Mouse (Mus musculus) neural tube, embryonic 15.5 days (tissue): Measurements from ENCODE around the gene Glo1. TPM values are rescaled to one million over a fixed set of nuclear protein-coding genes. Genes with fewer than 3 reads are reported as not detected.
"Not testable (repeated sequence)": the region's sequence is repeated elsewhere in the genome, so short reads cannot be mapped to it uniquely, and the experiment has no call there.

Experiments
- ATAC-seq: fragments of 200-750 bp; cut with Nextera tagmentation; 2 replicates; pipeline ENCODE4 v1.8.0; 2017; ENCODE audit warnings: mild to moderate bottlenecking, moderate TSS enrichment, moderate library complexity; ENCODE audit not compliant: low FRiP score
- H3K27ac ChIP-seq: fragments of 300-500 bp; sonication (generic); replicated peaks from 2 replicates; pipeline ENCODE4 v1.5.1; 2015; ENCODE audit warnings: mild to moderate bottlenecking, inconsistent platforms
- H3K27me3 ChIP-seq: fragments of 300-500 bp; sonication (generic); replicated peaks from 2 replicates; pipeline ENCODE4 v1.6.1; 2015; ENCODE audit warnings: inconsistent platforms
- H3K36me3 ChIP-seq: fragments of 300-500 bp; sonication (generic); 2 replicates; pipeline ENCODE4 v1.6.1; 2015; ENCODE audit warnings: inconsistent platforms
- H3K4me1 ChIP-seq: fragments of 300-500 bp; sonication (generic); 2 replicates; pipeline ENCODE4 v1.6.1; 2015; ENCODE audit warnings: inconsistent platforms
- H3K4me2 ChIP-seq: fragments of 300-500 bp; sonication (generic); 2 replicates; pipeline ENCODE4 v1.6.1; 2015; ENCODE audit warnings: inconsistent platforms, mild to moderate bottlenecking, moderate library complexity
- H3K4me3 ChIP-seq: fragments of 300-500 bp; sonication (generic); replicated peaks from 2 replicates; pipeline ENCODE4 v1.5.1; 2015; ENCODE audit warnings: mild to moderate bottlenecking, inconsistent platforms
- H3K9ac ChIP-seq: fragments of 300-500 bp; sonication (generic); replicated peaks from 2 replicates; pipeline ENCODE4 v1.6.1; 2015; ENCODE audit warnings: mild to moderate bottlenecking, inconsistent platforms
- H3K9me3 ChIP-seq: fragments of 300-500 bp; sonication (generic); replicated peaks from 2 replicates; pipeline ENCODE4 v1.6.1; 2016; ENCODE audit warnings: inconsistent platforms
- WGBS: fragments of 180-500 bp; shearing (Covaris S2); methylation state at CpG from one replicate; pipeline ENCODE4 v1.1.7; 2015; ENCODE audit warnings: mixed read lengths; 5-methylcytosine and 5-hydroxymethylcytosine counted together
- polyA plus RNA-seq: library from polyadenylated mRNA; unstranded; fragments of >200 nt; fragmentation: Nextera tagmentation; extraction: Ambion mirVana; gene quantifications from 2 replicates; pipeline ENCODE4 v1.2.1, GENCODE M21; 2015

Glo1 gene
- polyA plus RNA-seq, 1 experiment from 2014 or later, result 162 TPM

DNA sequence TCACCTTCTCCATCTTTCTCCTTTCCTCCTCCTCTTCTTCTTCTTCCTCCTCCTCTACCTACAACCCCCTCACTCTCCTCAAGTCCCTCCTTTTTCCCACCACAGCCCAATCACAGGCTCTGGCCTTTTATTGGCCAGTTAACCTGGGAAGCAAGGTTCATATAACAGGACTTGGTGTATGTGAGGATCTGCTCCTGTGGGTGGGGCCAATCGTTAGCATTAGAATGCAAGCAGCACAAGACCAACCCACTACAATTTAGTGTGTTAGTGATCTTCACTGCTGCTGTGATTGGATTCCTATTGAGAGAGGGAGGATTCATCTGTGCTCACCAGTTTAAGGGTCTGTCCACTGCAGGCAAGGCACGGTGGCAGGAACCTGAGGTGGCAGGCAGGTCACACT is 12.3 kb upstream of the Glo1 start:
- 29% methylated on average over 2 of the region's 2 CpGs for WGBS
- Histone ChIP-seq H3K9ac (no peak overlapping the region), H3K27me3 (no peaks in the 10 kb centered on the region), H3K9me3 (no peaks in the 10 kb centered on the region), H3K4me1 (no peaks in the 10 kb centered on the region), H3K27ac (no peak overlapping the region), H3K4me2 (no peak overlapping the region), H3K36me3 (no peaks in the 10 kb centered on the region), H3K4me3 (no peak overlapping the region)
- no peak for ATAC-seq

- WGBS, result 77% methylated on average over 1 of the region's 1 CpGs
- no peaks in the 10 kb centered on the region for H3K36me3 ChIP-seq
- no peak overlapping the region for H3K4me3 ChIP-seq
- no peak overlapping the region for H3K4me2 ChIP-seq
- ATAC-seq, result no peak
- H3K27ac ChIP-seq, result no peak overlapping the region
- no peaks in the 10 kb centered on the region for H3K9me3 ChIP-seq
- H3K4me1 ChIP-seq, result no peaks in the 10 kb centered on the region
- no peak overlapping the region for H3K9ac ChIP-seq
- no peaks in the 10 kb centered on the region for H3K27me3 ChIP-seq
These were observed 11.0 kb upstream of the Glo1 start for GRCm38 (mm10) chr17:30637714-30638113.

DNA sequence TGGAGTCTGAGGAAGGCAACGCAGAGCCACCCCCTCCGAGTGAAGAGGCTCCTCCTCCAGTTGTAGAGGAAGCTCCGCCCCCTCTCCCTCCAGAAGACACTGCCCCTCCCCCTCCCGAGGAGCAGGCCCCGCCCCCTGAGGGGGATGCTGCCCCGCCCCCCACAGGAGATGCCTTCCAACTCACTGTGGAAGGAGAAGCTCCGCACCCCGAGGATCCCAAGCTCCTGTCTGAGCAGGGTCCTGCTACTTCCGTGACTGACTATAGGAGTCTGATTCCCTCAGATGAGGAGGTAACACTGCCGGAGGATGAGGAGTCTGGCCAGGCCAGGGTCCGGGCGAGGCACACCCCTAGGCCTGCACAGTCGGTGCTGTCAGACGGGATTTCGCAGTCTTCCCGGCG is 8.7 kb upstream of the Glo1 start:
- WGBS, result 35% methylated on average over 17 of the region's 17 CpGs
- H3K27me3 ChIP-seq, result no peaks in the 10 kb centered on the region
- H3K27ac ChIP-seq, result no peak overlapping the region
- no peaks in the 10 kb centered on the region for H3K9me3 ChIP-seq
- ATAC-seq, result no peak
- H3K9ac ChIP-seq, result no peak overlapping the region
- no peak overlapping the region for H3K4me3 ChIP-seq
- H3K4me1 ChIP-seq, result no peaks in the 10 kb centered on the region
- peak overlapping the region; percentile 26 for H3K4me2 ChIP-seq
- H3K36me3 ChIP-seq, result no peaks in the 10 kb centered on the region

GRCm38 (mm10) chr17:30624132-30624531 is 2.5 kb downstream of the Glo1 start, which contains the start of gene Dnah8:
TSS of gene Dnah8 (plus strand) at chr17:30624354.
- no CpG with 5 or more reads among the region's 20 CpGs for WGBS
- not testable (repeated sequence) for H3K4me2 ChIP-seq, H3K36me3 ChIP-seq

DNA sequence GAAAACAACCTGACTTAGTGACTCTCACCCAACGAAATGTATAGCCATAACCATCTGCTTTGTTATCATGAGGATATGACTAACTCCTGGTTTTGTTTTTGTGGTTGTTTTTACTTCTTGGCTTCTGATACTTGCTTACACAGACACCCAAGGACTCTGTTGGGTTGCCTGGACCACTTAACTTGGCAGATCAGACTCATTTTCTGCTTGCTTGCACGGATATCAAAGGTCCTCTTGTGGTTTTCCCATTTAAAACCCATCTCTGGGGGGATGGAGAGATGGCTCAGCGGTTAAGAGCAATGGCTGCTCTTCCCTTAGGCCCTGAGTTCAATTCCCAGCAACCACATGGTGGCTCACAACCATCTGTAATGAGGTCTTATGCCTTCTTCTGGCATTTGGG is 3.5 kb downstream of the Glo1 start:
- 79% methylated on average over 3 of the region's 3 CpGs for WGBS
- H3K9ac ChIP-seq, result no peak overlapping the region
- no peaks in the 10 kb centered on the region for H3K36me3 ChIP-seq
- H3K4me2 ChIP-seq, result no peak overlapping the region
- no peak for ATAC-seq
- no peaks in the 10 kb centered on the region for H3K4me1 ChIP-seq
- no peak overlapping the region for H3K4me3 ChIP-seq
- no peaks in the 10 kb centered on the region for H3K27me3 ChIP-seq
- no peaks in the 10 kb centered on the region for H3K9me3 ChIP-seq
- H3K27ac ChIP-seq, result no peak overlapping the region

More at GRCm38 (mm10) chr17:30624132-30624531, 2.5 kb downstream of the Glo1 start, which contains the start of gene Dnah8:
- not testable (repeated sequence) for ATAC-seq, H3K27ac ChIP-seq, H3K9me3 ChIP-seq, H3K9ac ChIP-seq, H3K4me1 ChIP-seq, H3K27me3 ChIP-seq, H3K4me3 ChIP-seq

- Histone ChIP-seq H3K27me3 (no peaks in the 10 kb centered on the region), H3K9ac (no peak overlapping the region), H3K4me1 (no peaks in the 10 kb centered on the region), H3K36me3 (no peaks in the 10 kb centered on the region), H3K4me3 (no peak overlapping the region), H3K4me2 (no peak overlapping the region), H3K27ac (no peak overlapping the region), H3K9me3 (no peaks in the 10 kb centered on the region)
- no peak for ATAC-seq
- 75% methylated on average over 4 of the region's 4 CpGs for WGBS
These were observed 5.2 kb downstream of the Glo1 start for GRCm38 (mm10) chr17:30621450-30621849.

- Histone ChIP-seq H3K9me3 (no peaks in the 10 kb centered on the region), H3K27me3 (no peaks in the 10 kb centered on the region), H3K4me1 (no peaks in the 10 kb centered on the region), H3K4me3 (no peak overlapping the region), H3K9ac (no peak overlapping the region), H3K27ac (no peak overlapping the region), H3K36me3 (no peaks in the 10 kb centered on the region), H3K4me2 (no peak overlapping the region)
- no peak for ATAC-seq
- 56% methylated on average over 2 of the region's 2 CpGs for WGBS
These were observed 6.1 kb downstream of the Glo1 start for GRCm38 (mm10) chr17:30620548-30620947.

DNA sequence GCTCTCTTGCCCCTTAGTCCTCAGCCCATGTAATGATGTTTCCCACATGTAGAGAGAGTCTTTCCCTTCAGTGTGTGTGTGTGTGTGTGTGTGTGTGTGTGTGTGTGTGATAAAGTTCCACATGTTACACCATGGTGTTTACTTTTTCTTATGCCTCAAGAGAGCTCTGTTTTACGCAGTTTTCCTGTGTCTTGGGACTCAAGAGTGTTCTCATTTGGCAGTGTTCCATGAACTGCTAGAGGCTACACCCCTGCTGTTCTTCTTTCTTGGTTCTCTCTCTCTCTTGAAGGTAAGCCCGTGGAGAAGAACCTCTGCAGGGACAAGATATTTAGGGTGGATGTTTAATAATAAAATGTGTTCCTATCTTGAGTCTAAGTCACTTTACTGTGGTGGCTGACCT is 7.5 kb downstream of the Glo1 start:
- H3K9ac ChIP-seq, result no peak overlapping the region
- no peaks in the 10 kb centered on the region for H3K27me3 ChIP-seq
- no peak overlapping the region for H3K27ac ChIP-seq
- H3K9me3 ChIP-seq, result no peaks in the 10 kb centered on the region
- 42% methylated on average over 2 of the region's 2 CpGs for WGBS
- no peaks in the 10 kb centered on the region for H3K4me1 ChIP-seq
- no peaks in the 10 kb centered on the region for H3K36me3 ChIP-seq
- no peak overlapping the region for H3K4me3 ChIP-seq
- no peak overlapping the region for H3K4me2 ChIP-seq
- ATAC-seq, result no peak

DNA sequence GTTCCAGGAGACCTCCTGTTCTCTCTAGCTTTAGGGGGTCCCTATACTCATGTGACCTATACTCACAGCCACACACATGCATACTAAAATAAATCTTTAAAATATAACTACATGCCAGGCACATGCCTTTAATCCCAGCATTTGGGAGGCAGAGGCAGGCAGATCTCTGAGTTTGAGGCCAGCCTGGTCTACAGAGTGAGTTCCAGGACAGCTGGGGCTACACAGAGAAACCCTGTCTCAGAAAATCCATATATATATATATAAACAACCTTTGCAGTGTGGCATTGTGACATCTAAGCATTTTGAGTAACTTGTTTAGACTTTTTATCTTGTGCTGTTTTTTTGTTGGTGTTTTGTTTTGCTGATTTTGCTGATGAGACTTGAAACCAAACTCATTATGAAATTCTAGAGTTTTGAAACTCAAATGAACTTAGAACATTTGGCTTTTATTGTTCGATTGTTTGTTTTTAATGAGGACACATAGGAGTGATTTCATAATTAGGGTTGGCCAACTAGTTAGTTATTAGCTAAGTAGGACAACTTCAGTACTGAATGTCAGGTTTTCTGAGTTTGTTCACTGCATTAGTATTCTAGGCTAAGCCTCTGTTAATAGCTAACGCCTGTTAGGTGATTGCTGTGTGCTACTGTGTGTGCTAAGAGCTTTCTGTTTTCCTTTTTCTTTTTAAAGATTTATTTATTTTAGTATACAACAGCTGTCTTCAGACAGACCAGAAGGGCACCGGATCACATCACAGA is 8.4 kb downstream of the Glo1 start:
- no peaks in the 10 kb centered on the region for H3K4me1 ChIP-seq
- no peak overlapping the region for H3K27ac ChIP-seq
- H3K27me3 ChIP-seq, result no peaks in the 10 kb centered on the region
- no peaks in the 10 kb centered on the region for H3K36me3 ChIP-seq
- H3K9ac ChIP-seq, result no peak overlapping the region
- H3K4me2 ChIP-seq, result no peak overlapping the region
- no peak overlapping the region for H3K4me3 ChIP-seq
- WGBS, result 82% methylated on average over 3 of the region's 3 CpGs
- no peaks in the 10 kb centered on the region for H3K9me3 ChIP-seq
- no peak for ATAC-seq

DNA sequence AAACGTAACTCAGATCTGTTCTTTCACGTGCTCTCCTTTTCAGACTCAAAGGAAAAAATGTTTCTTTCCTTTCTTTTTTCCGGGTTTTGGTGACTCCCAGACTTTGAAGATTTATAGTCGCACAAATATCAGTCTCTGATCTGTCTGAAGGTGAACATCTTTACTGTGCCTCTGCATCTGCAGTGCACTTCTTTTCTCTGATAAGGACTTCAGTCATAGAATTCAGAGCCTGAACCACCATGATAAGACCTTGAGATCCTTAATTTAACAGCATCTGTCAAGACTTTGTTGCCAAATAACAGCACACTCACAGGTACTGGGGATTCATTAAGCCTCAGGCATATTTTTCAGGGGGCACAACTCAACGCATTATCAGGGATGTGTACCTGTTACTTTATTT is 10.5 kb downstream of the Glo1 start:
- Histone ChIP-seq H3K36me3 (no peaks in the 10 kb centered on the region), H3K27me3 (no peaks in the 10 kb centered on the region), H3K4me1 (peaks cover 10% of the 10 kb centered on the region), H3K9me3 (no peaks in the 10 kb centered on the region), H3K9ac (no peak overlapping the region), H3K4me2 (no peak overlapping the region), H3K27ac (no peak overlapping the region), H3K4me3 (no peak overlapping the region)
- ATAC-seq, result no peak
- 92% methylated on average over 5 of the region's 5 CpGs for WGBS

DNA sequence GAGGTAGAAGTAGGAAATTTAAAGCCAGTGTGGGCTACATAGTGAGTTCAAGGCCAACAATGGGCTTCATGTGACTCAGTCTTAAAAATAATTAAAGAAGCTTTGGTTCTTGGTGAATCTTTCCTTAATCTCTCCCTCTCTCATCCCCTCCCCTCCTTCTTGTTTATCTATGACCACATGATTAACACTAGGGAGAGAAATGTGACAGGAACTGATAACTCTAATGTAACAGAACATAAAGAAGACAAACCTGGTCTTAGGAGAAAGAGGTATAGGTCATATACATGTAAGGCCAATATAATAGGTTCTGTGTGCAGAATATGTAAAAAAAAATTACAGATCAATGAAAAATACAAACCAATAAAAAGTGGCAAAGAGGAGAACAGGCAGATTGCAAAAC is 13.3 kb downstream of the Glo1 start:
- Histone ChIP-seq H3K27ac (no peak overlapping the region), H3K9me3 (no peaks in the 10 kb centered on the region), H3K4me1 (peaks cover 13% of the 10 kb centered on the region), H3K9ac (no peak overlapping the region), H3K4me2 (no peak overlapping the region), H3K27me3 (no peaks in the 10 kb centered on the region), H3K4me3 (no peak overlapping the region), H3K36me3 (no peaks in the 10 kb centered on the region)
- ATAC-seq, result no peak

DNA sequence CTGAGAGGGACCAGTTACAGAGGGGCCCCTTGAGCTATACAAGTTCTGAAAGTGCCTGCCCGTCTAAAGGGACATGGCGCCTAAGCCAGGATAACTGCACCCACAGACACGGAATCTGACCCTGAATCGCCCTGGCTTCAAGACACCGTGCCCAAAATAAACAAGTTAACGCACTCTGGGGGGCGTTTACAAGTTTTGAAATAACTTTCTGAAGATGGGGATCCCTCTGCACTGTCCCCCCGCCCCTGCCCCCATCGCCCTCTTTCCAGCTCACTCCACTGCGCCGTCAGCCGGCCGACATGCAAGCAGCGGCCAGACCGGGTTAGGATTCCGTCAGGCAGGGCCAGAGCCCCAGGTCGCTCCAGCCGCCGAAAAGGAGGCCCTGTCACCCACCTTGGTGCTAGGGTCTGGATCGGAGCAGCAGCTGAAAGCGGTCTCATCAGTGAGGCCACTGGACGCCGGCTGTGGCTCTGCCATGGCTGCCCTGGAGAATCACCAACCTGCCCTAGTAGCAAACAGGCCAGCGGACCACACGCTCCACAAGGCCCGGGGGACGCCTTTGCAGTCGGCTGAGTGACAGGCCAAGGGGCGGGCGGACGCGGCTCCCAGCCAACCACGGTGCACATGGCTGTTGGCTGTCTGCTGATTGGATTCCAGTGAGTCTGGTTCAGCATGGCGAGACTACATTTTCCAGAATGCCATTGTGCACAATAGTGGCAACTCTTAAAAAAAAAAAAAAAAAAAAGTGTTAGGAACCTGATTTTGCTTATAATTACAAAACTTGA is 14.4 kb downstream of the Glo1 start:
- H3K27ac ChIP-seq, result peak overlapping the region; percentile 86
- H3K4me3 ChIP-seq, result peak overlapping the region; percentile 75
- peak; percentile 99 for ATAC-seq
- H3K36me3 ChIP-seq, result no peaks in the 10 kb centered on the region
- WGBS, result under 1% methylated on average over 34 of the region's 34 CpGs
- H3K4me1 ChIP-seq, result peaks cover 24% of the 10 kb centered on the region
- no peaks in the 10 kb centered on the region for H3K9me3 ChIP-seq
- H3K9ac ChIP-seq, result peak overlapping the region; percentile 78
- no peaks in the 10 kb centered on the region for H3K27me3 ChIP-seq
- peak overlapping the region; percentile 72 for H3K4me2 ChIP-seq
